Mouse (Mus musculus): ENCODE data around the gene Trpm1. TPM values are rescaled to one million over a fixed set of nuclear protein-coding genes. Genes with fewer than 3 reads are reported as not detected.

Gene Trpm1
- total RNA-seq, 2 experiments from 2014 or later, result 0.81 to 0.89 TPM

- DNase-seq (ENCODE audit: extremely low spot score in 1 of 2, low spot score in 2 of 2), result peak in 1 of 2 experiments; percentile 31
- intact Hi-C loops (cut with DNase I), result loop anchor here (10.0 kb wide), 1 partner anchor 584 kb away; no protein-coding TSS in a partner anchor
Measured at GRCm38 (mm10) chr7:64160737-64161470, 7.3 kb downstream of the Trpm1 start.

- intact Hi-C loops (cut with DNase I), result loop anchor here (10.0 kb wide), 1 partner anchor 583 kb away; no protein-coding TSS in a partner anchor
- DNase-seq (ENCODE audit: extremely low spot score in 1 of 2, low spot score in 2 of 2), result peak in 1 of 2 experiments; percentile 21
Measured at GRCm38 (mm10) chr7:64161990-64162389, 8.4 kb downstream of the Trpm1 start.

GRCm38 (mm10) chr7:64163086-64163485 is 9.5 kb downstream of the Trpm1 start:
- intact Hi-C loops (cut with DNase I), result loop anchor here (10.0 kb wide), 1 partner anchor 582 kb away; no protein-coding TSS in a partner anchor

GRCm38 (mm10) chr7:64163890-64164289 is 10.3 kb downstream of the Trpm1 start:
- no peak for DNase-seq (ENCODE audit: extremely low spot score in 1 of 2, low spot score in 2 of 2)
- intact Hi-C loops (cut with DNase I), result loop anchor here (10.0 kb wide), 1 partner anchor 581 kb away; no protein-coding TSS in a partner anchor

More at GRCm38 (mm10) chr7:64163086-64163485, 9.5 kb downstream of the Trpm1 start:
- DNase-seq (ENCODE audit: extremely low spot score in 1 of 2, low spot score in 2 of 2), result no peak

- DNase-seq (ENCODE audit: extremely low spot score in 1 of 2, low spot score in 2 of 2), result peak in 1 of 2 experiments; percentile 66
- intact Hi-C loops (cut with DNase I), result loop anchor here (1.0 to 10.0 kb wide), 3 partner anchors 122 to 580 kb away; partner anchors contain the start of gene Mtmr10
Measured at GRCm38 (mm10) chr7:64164997-64165396, 11.4 kb downstream of the Trpm1 start.

GRCm38 (mm10) chr7:64166025-64166424 is 12.4 kb downstream of the Trpm1 start:
- intact Hi-C loops (cut with DNase I), result loop anchor here (5.0 to 10.0 kb wide), 2 partner anchors 121 to 579 kb away; partner anchors contain the start of gene Mtmr10
- no peak for DNase-seq (ENCODE audit: extremely low spot score in 1 of 2, low spot score in 2 of 2)

GRCm38 (mm10) chr7:64166724-64167123 is 13.1 kb downstream of the Trpm1 start:
- intact Hi-C loops (cut with DNase I), result loop anchor here (5.0 to 10.0 kb wide), 2 partner anchors 121 to 578 kb away; partner anchors contain the start of gene Mtmr10
- peak in 1 of 2 experiments; percentile 23 for DNase-seq (ENCODE audit: extremely low spot score in 1 of 2, low spot score in 2 of 2)

GRCm38 (mm10) chr7:64179310-64179709 is 25.7 kb downstream of the Trpm1 start:
- intact Hi-C loops (cut with DNase I), result no loop called here
- no peak for DNase-seq (ENCODE audit: extremely low spot score in 1 of 2, low spot score in 2 of 2)

- intact Hi-C loops (cut with DNase I), result no loop called here
- DNase-seq (ENCODE audit: extremely low spot score in 1 of 2, low spot score in 2 of 2), result no peak
Measured at GRCm38 (mm10) chr7:64185203-64185931, 31.7 kb downstream of the Trpm1 start.

GRCm38 (mm10) chr7:64185932-64186312 is 32.3 kb downstream of the Trpm1 start:
- intact Hi-C loops (cut with DNase I), result no loop called here
- DNase-seq (ENCODE audit: extremely low spot score in 1 of 2, low spot score in 2 of 2), result no peak

- intact Hi-C loops (cut with DNase I), result no loop called here
- peak in 1 of 2 experiments; percentile 78 for DNase-seq (ENCODE audit: extremely low spot score in 1 of 2, low spot score in 2 of 2)
Measured at GRCm38 (mm10) chr7:64192261-64192943, 38.8 kb downstream of the Trpm1 start.

GRCm38 (mm10) chr7:64193476-64193875 is 39.8 kb downstream of the Trpm1 start:
- intact Hi-C loops (cut with DNase I), result no loop called here
- no peak for DNase-seq (ENCODE audit: extremely low spot score in 1 of 2, low spot score in 2 of 2)

GRCm38 (mm10) chr7:64196114-64196513 is 42.5 kb downstream of the Trpm1 start:
- no peak for DNase-seq (ENCODE audit: extremely low spot score in 1 of 2, low spot score in 2 of 2)
- intact Hi-C loops (cut with DNase I), result no loop called here

GRCm38 (mm10) chr7:64208700-64209099 is 55.1 kb downstream of the Trpm1 start:
- DNase-seq (ENCODE audit: extremely low spot score in 1 of 2, low spot score in 2 of 2), result no peak
- intact Hi-C loops (cut with DNase I), result no loop called here

- intact Hi-C loops (cut with DNase I), result no loop called here
Measured at GRCm38 (mm10) chr7:64212870-64213269, 59.2 kb downstream of the Trpm1 start.

GRCm38 (mm10) chr7:64214066-64214465 is 60.4 kb downstream of the Trpm1 start:
- DNase-seq (ENCODE audit: extremely low spot score in 1 of 2, low spot score in 2 of 2), result no peak
- intact Hi-C loops (cut with DNase I), result no loop called here

More at GRCm38 (mm10) chr7:64212870-64213269, 59.2 kb downstream of the Trpm1 start:
- no peak for DNase-seq (ENCODE audit: extremely low spot score in 1 of 2, low spot score in 2 of 2)

GRCm38 (mm10) chr7:64215613-64216012 is 62.0 kb downstream of the Trpm1 start:
- intact Hi-C loops (cut with DNase I), result no loop called here
- no peak for DNase-seq (ENCODE audit: extremely low spot score in 1 of 2, low spot score in 2 of 2)

GRCm38 (mm10) chr7:64217428-64217827 is 63.8 kb downstream of the Trpm1 start:
- DNase-seq (ENCODE audit: extremely low spot score in 1 of 2, low spot score in 2 of 2), result no peak
- intact Hi-C loops (cut with DNase I), result no loop called here

GRCm38 (mm10) chr7:64219765-64220164 is 66.1 kb downstream of the Trpm1 start:
- intact Hi-C loops (cut with DNase I), result no loop called here

More at GRCm38 (mm10) chr7:64219765-64220164, 66.1 kb downstream of the Trpm1 start:
- DNase-seq (ENCODE audit: extremely low spot score in 1 of 2, low spot score in 2 of 2), result no peak

All from left cerebral cortex, postnatal 10 days (tissue).